Mouse (Mus musculus) heart, postnatal 25 days (tissue): ENCODE data around the gene Ydjc. TPM values are rescaled to one million over a fixed set of nuclear protein-coding genes. Genes with fewer than 3 reads are reported as not detected.

Source experiments
- DNase-seq: peaks from one replicate; pipeline ENCODE4 v3.0.0; 2022; ENCODE audit warnings: low spot score
- intact Hi-C: fragments of 180-260 bp; cut with DNase I; formaldehyde crosslinking; loops from one replicate; pipeline ENCODE4 v1.15.1; 2025
- total RNA-seq, 2 experiments: library from RNA; stranded (reverse); gene quantifications; 2 replicates each; pipeline ENCODE4 v1.2.3; 2021

Gene Ydjc
- total RNA-seq = 1 to 10 TPM; 1.1 to 2.2 TPM

DNA sequence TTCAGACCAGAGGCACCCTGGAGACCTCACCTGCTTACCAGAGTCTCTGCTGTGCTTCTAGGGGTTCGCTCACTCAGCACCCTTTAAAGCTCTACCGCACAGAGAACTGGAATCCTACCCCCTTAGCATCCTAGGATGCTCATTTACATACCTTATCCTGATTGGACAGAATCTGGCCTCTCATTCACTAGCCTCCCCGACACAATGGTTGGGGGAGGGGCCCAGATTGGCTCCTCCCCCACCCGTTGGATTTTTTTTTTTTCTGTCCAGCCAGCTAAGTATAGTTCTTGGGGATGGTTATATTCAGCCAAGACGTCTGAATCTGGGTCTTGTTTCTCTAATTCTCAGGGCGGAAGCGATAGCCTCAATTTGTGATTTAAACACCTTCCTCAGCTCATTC is at the start of gene Ydjc:
Ydjc (plus strand) TSS at position 283 of the 400 bp plus-strand sequence.
- DNase-seq = no peak
- intact Hi-C loops = no loop called here

DNA sequence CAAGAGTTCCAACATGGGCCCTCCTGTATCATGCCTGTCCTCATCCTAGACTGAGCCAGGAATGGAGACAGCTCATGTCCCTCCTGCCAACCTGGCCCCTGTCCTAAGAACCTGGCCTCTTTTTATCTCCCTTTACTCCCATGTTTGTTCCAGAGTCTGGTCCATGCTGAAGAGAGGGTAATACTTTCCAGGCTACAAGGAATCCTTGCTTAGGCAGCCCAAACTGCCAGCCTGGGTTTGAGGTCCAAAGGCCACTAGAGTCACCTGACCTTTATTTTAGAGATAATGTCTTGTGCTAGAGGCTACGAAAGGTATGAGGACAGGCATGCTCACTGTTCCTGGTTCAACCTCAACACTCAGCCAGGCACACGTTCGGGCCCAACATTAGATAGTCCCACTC is 47.5 kb upstream of the Ydjc start:
- intact Hi-C loops = no loop called here
- no peak for DNase-seq

- no peak for DNase-seq
- intact Hi-C loops = no loop called here
These were observed 41.7 kb upstream of the Ydjc start for GRCm38 (mm10) chr16:17102630-17103220.

GRCm38 (mm10) chr16:17104600-17104999 is 39.8 kb upstream of the Ydjc start:
- DNase-seq = no peak
- intact Hi-C loops = no loop called here

DNA sequence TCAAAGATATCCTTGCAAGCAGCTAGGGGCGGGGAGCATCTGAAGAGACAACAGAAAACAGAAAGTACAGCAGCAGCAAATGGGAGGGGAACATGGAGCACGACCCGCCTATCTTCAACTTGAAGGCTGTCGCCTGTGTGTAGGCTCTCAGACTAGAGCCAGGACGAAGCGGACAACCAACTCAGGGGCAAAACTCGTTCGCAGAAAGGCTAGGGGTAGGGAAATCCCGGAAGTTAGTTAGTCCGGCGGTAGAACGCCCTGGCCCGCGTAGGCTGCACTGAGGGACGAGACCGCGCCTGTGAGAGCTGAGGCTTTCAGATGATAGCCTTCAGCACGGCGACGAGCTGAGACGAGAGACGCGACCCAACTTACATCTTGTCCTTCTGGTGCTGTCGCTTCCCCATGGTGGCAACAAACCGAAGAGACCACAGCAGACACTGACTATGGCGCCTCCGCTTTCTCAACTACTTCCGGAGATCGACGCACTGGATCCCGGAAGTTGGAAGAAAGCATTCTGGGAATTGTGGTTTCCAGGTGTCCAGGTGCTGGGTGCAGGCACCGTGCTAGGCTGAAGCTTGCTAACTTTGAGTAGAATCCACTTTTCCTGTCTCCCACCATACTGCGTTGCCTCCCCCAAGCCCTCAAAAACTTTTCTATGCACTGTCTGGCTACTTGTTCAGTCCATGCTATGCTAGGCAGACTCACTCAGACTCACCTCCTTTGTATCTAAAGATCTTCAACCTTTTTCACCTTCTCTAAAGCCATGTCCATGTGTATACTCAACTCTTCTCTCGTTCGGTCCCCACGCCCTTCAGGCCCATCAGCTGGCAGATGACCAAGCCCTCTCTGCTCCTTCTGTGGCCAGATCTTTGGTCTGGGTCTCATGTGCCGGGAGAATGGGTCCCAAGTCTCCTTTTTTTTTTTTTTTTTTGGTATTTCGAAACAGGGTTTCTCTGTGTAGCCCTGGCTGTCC is 33.4 kb upstream of the Ydjc start, which contains the start of gene Ppil2:
Ppil2 (minus strand) TSS at position 487 of the 973 bp plus-strand sequence.
- intact Hi-C loops = no loop called here
- DNase-seq = peak; percentile 39

DNA sequence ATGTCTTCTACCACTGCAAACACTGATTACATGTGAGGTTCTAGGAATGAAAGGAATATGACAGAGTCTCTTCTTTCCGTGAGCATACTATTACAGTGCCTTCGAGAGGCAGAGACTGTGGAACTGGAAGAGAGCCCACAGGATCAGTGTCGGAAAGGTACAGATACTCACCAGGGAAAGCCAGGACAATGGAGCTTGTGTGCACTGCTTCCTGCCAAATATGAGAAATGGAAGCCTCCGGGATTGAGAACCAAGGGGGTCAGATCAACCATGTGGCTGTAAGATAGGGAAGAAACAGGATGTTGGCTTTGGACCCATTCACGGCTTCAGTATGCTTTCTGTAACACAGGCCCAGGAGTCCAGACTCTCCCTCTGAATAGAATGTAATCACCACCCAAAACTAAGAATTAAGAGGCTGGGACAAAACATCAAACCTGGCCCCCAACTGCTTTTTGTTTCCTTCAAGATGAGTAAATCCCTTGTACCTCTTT is 27.1 kb upstream of the Ydjc start:
- no peak for DNase-seq

DNA sequence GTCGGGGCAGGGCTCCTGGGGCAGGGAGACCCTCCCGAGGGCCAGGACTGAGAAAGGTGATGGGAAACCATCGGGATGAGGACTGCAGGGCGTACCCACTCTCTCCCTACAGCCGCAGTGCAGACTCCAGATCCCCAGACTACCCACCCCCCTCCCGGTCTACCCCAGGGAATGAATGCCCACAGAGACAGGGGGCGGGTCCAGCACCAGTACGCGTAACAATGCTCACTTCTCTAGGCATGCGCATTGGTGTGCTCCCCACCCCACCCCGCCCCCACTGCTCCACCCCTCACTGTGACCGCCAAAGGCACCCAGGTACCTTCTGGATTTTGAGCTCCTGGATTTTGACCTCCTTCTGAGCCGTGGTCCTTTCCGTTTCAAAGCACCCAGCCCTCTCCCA is 22.9 kb upstream of the Ydjc start:
- no peak for DNase-seq
- intact Hi-C loops = no loop called here

More for the DNA sequence above, 27.1 kb upstream of the Ydjc start:
- intact Hi-C loops = no loop called here

- DNase-seq = no peak
- intact Hi-C loops = no loop called here
These were observed 20.1 kb upstream of the Ydjc start for GRCm38 (mm10) chr16:17124119-17124870.

- peak; percentile 28 for DNase-seq
- intact Hi-C loops = no loop called here
These were observed 19.4 kb upstream of the Ydjc start, which contains the start of gene 2610318N02Rik for GRCm38 (mm10) chr16:17124871-17125520. Gene 2610318N02Rik (minus strand): TSS chr16:17125167.

- no peak for DNase-seq
- intact Hi-C loops = no loop called here
These were observed 17.1 kb upstream of the Ydjc start for GRCm38 (mm10) chr16:17127292-17127691.

DNA sequence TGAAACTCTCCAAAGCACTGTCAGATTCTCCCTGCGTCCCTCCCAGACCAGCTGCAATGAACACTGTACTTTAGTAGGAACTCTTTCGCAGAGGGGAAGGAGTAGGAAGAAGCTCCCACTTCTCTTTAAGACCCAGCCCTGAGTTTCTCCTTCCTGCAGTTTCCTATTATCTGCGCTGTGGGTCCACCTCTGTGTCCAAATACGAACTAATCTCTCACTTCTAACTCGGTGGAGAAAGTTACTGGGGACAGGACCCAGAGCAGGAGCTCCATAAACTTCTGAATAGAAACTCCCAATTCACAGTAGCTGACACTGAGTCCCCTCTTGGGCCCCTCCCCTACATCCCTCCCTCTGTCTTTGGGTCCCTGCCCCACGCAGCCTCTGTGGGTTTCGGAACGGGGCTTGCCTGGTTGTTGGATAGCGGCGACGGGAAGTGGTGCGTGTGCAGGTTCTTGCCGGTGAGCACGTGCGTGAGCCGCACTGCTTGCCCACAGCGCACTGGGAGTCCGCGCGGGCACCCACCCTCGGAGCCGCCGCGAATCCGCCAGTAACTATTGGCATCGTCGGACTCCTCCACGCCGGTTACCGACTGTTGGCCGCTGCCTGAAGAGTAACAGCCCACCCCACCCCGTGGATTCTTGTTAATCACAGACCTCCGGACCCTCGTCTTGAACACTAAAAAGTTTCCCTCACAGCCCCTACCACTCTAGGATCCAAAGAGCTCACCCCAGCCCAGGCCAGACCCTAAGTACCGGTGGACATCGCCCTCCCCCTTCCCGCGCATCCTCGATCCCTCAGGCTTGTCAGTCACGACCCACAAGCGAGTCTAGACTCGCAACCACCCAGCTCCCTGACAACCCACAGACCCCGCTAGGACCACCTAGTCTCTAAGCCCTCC is 13.0 kb upstream of the Ydjc start:
- no peak for DNase-seq

GRCm38 (mm10) chr16:17132089-17132905 is 12.1 kb upstream of the Ydjc start, which contains the start of gene Sdf2l1:
Gene Sdf2l1 (minus strand): TSS chr16:17132383.
- intact Hi-C loops = loop anchor here (5.0 kb wide), 2 partner anchors 75 to 145 kb away; partner anchors contain the start of genes Rimbp3 and Tmem191c
- DNase-seq = peak; percentile 92

More for the DNA sequence above, 13.0 kb upstream of the Ydjc start:
- intact Hi-C loops = loop anchor here (5.0 kb wide), 2 partner anchors 76 to 146 kb away; partner anchors contain the start of genes Rimbp3 and Tmem191c

DNA sequence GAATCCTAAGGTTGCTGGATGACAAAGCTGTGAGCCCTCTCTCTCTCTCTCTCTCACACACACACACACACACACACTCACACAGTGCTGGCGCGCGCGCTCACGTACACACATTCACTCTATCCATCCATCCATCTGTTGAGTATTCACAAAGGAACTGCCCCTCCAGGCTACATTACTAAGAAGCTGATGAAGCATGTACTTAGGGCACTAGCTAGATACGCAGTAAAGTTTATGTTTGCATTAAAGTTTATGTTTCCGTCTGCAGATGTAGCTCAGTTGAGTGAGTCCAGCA is 11.6 kb upstream of the Ydjc start:
- intact Hi-C loops = loop anchor here (5.0 kb wide), 2 partner anchors 74 to 144 kb away; partner anchors contain the start of genes Rimbp3 and Tmem191c
- no peak for DNase-seq

GRCm38 (mm10) chr16:17137355-17137754 is 7.1 kb upstream of the Ydjc start:
- DNase-seq = no peak
- intact Hi-C loops = no loop called here

GRCm38 (mm10) chr16:17146772-17147235 is 2.4 kb downstream of the Ydjc start, which contains the start of gene Ccdc116:
Gene Ccdc116 (minus strand): TSS chr16:17147229.
- peak; percentile 45 for DNase-seq
- intact Hi-C loops = no loop called here

DNA sequence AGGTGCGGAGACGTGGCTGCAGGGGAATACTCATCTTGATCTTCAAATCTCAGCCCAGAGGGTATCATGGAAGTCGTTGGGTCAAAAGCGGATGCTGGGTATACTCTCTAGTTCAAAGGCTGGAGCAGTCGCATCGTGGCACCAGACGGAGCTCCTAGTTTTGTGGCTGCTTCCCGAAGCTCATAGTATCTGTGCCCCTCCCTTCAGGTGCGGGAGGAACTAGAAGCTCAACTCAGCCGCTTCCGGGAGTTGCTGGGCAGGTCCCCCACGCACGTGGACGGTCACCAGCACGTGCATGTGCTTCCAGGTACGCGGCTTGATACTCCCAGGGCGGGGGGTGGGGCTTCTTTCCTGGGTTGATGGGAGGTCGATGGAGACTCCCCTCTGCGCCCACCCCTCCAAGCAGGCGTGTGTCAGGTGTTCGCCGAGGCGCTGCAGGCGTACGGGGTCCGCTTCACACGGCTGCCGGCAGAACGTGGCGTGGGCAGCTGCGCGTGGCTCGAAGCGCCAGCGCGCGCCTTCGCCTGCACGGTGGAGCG is 3.0 kb downstream of the Ydjc start:
- DNase-seq = no peak
- intact Hi-C loops = no loop called here

DNA sequence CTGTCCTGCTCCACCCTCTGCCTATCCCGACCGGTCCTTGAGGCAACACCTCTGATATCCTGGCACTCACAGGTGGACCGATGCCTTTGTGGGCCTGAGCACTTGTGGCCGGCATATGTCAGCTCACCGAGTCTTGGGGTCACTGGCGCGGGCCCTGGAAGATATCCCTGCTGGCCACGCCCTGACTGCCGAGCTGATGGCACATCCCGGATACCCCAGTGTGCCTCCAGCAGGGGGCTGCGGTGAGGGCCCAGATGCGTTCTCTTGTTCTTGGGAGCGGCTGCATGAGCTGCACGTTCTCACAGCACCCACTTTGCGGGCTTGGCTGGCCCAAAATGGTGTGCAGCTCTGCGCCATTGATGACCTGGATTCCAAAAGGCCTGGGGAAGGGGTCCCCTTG is 3.7 kb downstream of the Ydjc start:
- DNase-seq = no peak
- intact Hi-C loops = no loop called here
